Mouse (Mus musculus) macrophage (primary cell): Measurements from ENCODE around the gene Ceacam10. TPM values are rescaled to one million over a fixed set of nuclear protein-coding genes. Genes with fewer than 3 reads are reported as not detected.
A peak's percentile ranks its signal among the peaks of the same experiment; 100 is the strongest.

Experiments
- H3K27ac ChIP-seq: fragments of 350-480 bp; formaldehyde crosslinking; 2 replicates; pipeline ENCODE4 v1.9.0; 2021
- H3K36me3 ChIP-seq: fragments of 350-480 bp; formaldehyde crosslinking; 2 replicates; pipeline ENCODE4 v1.9.0; 2021; ENCODE audit errors: inconsistent target
- H3K4me3 ChIP-seq: fragments of 350-480 bp; formaldehyde crosslinking; 2 replicates; pipeline ENCODE4 v1.9.0; 2021; ENCODE audit errors: inconsistent target
- H3K79me2 ChIP-seq: fragments of 350-480 bp; formaldehyde crosslinking; 2 replicates; pipeline ENCODE4 v1.9.0; 2021; ENCODE audit errors: inconsistent target
- WGBS: methylation state at CpG from one replicate; pipeline ENCODE4 v1.1.7; 2026; ENCODE audit warnings: inconsistent platforms; ENCODE audit not compliant: missing documents; 5-methylcytosine and 5-hydroxymethylcytosine counted together
- polyA plus RNA-seq: library from polyadenylated mRNA; stranded (reverse); fragments of 250-400 nt; gene quantifications from 3 replicates; pipeline ENCODE4 v1.2.4, GENCODE M21; 2018; ENCODE audit warnings: inconsistent platforms

The Ceacam10 gene
- polyA plus RNA-seq, 1 experiment from 2014 or later, result 0.85 TPM

GRCm38 (mm10) chr7:24809041-24809440 lies 32.0 kb downstream of the Ceacam10 start:
- H3K4me3 ChIP-seq, result no peak overlapping the region
- no peak overlapping the region for H3K27ac ChIP-seq
- WGBS, result 93% methylated on average over 2 of the region's 2 CpGs
- H3K79me2 ChIP-seq, result no peaks in the 10 kb centered on the region
- H3K36me3 ChIP-seq, result no peaks in the 10 kb centered on the region

- Histone ChIP-seq H3K27ac (no peak overlapping the region), H3K4me3 (no peak overlapping the region), H3K79me2 (no peaks in the 10 kb centered on the region), H3K36me3 (no peaks in the 10 kb centered on the region)
- WGBS, result 2% methylated on average over 3 of the region's 3 CpGs
Observed at GRCm38 (mm10) chr7:24817502-24817901, 40.5 kb downstream of the Ceacam10 start.

- 2% methylated on average over 7 of the region's 7 CpGs for WGBS
- H3K36me3 ChIP-seq, result no peaks in the 10 kb centered on the region
- H3K27ac ChIP-seq, result peak overlapping the region; percentile 70
- H3K4me3 ChIP-seq, result no peak overlapping the region
- H3K79me2 ChIP-seq, result no peaks in the 10 kb centered on the region
Observed at GRCm38 (mm10) chr7:24824452-24824851, 47.4 kb downstream of the Ceacam10 start.

GRCm38 (mm10) chr7:24827181-24827580 lies 50.2 kb downstream of the Ceacam10 start:
- H3K4me3 ChIP-seq, result no peak overlapping the region
- WGBS, result 100% methylated on average over 4 of the region's 4 CpGs
- no peak overlapping the region for H3K27ac ChIP-seq

More at GRCm38 (mm10) chr7:24827181-24827580, 50.2 kb downstream of the Ceacam10 start:
- H3K36me3 ChIP-seq, result no peaks in the 10 kb centered on the region
- no peaks in the 10 kb centered on the region for H3K79me2 ChIP-seq

Other genes starting within 250 kb of the Ceacam10 start
- 6.1 to 11.9 TPM (median 11.5 TPM) in 3 replicates for gene Irgq, start 246.5 kb upstream of the Ceacam10 start, polyA plus RNA-seq
- not detected in 3 replicates for gene Pinlyp, start 231.1 kb upstream of the Ceacam10 start, polyA plus RNA-seq
- 26.7 to 70.1 TPM (median 46.9 TPM) in 3 replicates for gene Xrcc1, start 230.9 kb upstream of the Ceacam10 start, polyA plus RNA-seq
- 20.8 to 29.7 TPM (median 27.4 TPM) in 3 replicates for gene Ethe1, start 189.7 kb upstream of the Ceacam10 start, polyA plus RNA-seq
- 0.10 TPM in 1 of 3 replicates, not detected in the others for gene Zfp575, start 189.6 kb upstream of the Ceacam10 start, polyA plus RNA-seq
- gene Phldb3, start 166.4 kb upstream of the Ceacam10 start, polyA plus RNA-seq, result 3.0 to 4.3 TPM (median 4.0 TPM) in 3 replicates
- not detected in 3 replicates for gene Lypd3, start 140.7 kb upstream of the Ceacam10 start, polyA plus RNA-seq
- not detected in 3 replicates for gene Tex101, start 100.5 kb upstream of the Ceacam10 start, polyA plus RNA-seq
- gene BC049730, start 68.0 kb upstream of the Ceacam10 start, polyA plus RNA-seq, result not detected in 3 replicates
- gene Gm4763, start 50.3 kb upstream of the Ceacam10 start, polyA plus RNA-seq, result not detected in 3 replicates
- 0.22 to 0.49 TPM (median 0.33 TPM) in 3 replicates for gene Cd177, start 16.9 kb upstream of the Ceacam10 start, polyA plus RNA-seq
- 6.8 to 9.9 TPM (median 7.1 TPM) in 3 replicates for gene Gm9844, start 85.0 kb downstream of the Ceacam10 start, polyA plus RNA-seq
- not detected in 3 replicates for gene Lypd4, start 92.7 kb downstream of the Ceacam10 start, polyA plus RNA-seq
- not detected in 3 replicates for gene Dmrtc2, start 92.9 kb downstream of the Ceacam10 start, polyA plus RNA-seq
- 136 to 976 TPM (median 876 TPM) in 3 replicates for gene Rps19, start 107.2 kb downstream of the Ceacam10 start, polyA plus RNA-seq
- 0.44 TPM in 1 of 3 replicates, not detected in the others for gene Cd79a, start 120.2 kb downstream of the Ceacam10 start, polyA plus RNA-seq
- gene Arhgef1, start 125.7 kb downstream of the Ceacam10 start, polyA plus RNA-seq, result 54.7 to 102 TPM (median 79.9 TPM) in 3 replicates
- not detected in 3 replicates for gene Gm4881, start 167.3 kb downstream of the Ceacam10 start, polyA plus RNA-seq
- gene Rabac1, start 195.5 kb downstream of the Ceacam10 start, polyA plus RNA-seq, result 28.6 to 198 TPM (median 112 TPM) in 3 replicates
- 97.0 to 111 TPM (median 106 TPM) in 3 replicates for gene Atp1a3, start 228.8 kb downstream of the Ceacam10 start, polyA plus RNA-seq